Mouse (Mus musculus) fibroblast of lung, adult 2 months (primary cell): ENCODE data around the gene Hck.
A peak's percentile ranks its signal among the peaks of the same experiment; 100 is the strongest.

Experiments
- DNase-seq: peaks from one replicate; pipeline ENCODE4 v3.0.0-alpha.2; 2011; ENCODE audit warnings: low read depth

Gene Hck

DNA sequence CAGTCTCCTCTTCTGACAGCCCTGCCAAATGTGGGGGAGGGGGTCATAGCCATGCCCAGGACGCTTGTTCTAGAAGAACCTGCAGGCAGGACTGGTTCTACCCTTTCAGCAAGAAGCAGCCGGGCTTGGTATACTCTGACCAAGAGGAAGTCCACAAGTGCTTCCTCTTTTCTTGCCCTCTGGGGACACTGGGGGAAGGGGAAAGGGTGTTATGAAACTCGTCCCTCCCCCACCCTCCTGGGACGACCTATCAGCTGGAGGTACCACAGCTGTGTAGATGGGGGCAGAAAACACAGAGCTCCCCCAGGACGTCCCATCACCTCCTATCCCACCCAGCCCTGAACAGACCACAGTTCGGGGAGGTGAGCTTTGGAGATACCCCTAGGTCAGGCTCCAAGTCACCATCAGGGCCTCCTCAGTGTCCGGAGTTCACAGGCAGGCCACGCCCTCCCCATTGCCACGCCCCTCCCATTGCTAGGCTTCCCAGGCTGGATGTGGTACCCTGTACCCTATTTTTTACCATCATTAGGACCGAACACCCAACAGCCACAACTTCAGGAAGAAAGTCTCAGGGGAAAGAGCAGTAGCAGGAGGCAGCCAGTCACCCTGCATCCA, 17.6 kb upstream of the Hck start:
- DNase-seq = no peak

DNA sequence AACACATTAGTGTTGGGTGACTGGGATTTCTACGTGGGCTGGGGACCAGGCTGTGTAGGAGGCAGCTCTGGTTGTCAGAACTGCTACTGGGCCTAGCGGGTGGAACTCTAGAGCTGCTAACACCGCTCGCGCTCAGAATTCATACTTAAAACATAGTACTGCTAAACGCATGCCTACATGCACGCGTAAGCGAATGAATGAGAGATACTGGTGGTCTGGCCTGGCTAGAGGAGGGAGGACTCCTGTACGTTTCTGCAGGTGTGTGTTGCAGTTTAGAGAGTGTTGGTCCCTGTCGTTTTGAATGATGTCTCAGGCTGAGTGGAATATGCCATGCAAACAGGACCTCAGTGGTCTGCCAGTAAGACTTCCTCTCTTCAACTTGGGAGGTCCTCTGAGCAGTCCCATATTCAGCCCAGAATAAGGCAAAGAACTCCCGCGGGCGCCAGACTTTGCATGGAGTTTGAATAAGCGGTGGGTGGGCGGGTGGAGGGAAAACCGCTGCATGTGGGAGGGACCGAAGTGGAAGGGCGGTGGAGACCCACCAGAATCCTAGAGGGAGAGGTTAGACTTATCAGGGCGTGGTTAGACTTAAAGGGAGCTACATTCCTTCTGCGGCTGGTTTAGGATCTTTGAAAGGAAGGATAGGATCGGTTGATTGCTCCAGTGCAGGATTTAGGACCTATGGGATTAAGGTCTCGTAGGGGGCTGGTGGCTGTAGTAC, 1.1 kb upstream of the Hck start:
- no peak for DNase-seq

DNA sequence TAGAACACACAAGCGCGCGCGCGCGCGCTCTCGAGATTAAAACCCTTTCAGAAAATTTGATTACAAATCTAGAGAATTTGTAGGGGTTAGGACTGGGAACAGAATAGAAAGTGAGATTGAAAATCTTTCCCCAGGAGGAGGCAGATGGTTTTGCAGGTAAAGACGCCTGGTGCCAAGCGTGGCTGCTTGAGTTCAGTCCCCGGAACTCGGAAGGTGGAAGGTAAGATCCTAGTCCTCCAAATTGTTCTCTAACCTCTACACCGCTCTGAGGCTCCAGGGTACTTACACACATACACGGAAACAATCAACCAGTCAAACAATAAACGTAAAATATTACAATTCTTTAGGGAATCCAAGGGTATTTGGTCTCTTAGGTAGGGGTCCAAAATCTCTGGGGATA, 466 bp upstream of the Hck start:
- DNase-seq = no peak

DNA sequence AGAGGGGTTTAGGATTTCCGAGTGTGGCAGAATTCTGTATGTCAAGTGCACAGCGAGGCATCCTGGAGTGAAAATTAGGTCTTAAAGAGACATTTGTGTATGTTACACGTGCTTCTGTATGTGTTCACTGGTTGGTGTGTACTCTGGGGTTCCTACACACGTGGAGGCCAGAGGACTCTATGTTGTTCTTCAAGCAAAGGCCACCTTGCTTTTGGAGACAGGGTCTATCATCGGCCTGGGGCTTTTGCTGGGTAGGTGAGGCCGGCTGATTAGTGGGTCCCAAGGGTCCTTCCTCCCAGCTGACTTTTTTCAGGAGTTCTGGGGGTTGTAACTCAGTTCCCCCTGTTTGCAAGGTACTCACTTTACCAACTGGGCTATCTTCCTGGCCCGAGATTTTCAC, 1.3 kb downstream of the Hck start:
- DNase-seq = no peak

DNA sequence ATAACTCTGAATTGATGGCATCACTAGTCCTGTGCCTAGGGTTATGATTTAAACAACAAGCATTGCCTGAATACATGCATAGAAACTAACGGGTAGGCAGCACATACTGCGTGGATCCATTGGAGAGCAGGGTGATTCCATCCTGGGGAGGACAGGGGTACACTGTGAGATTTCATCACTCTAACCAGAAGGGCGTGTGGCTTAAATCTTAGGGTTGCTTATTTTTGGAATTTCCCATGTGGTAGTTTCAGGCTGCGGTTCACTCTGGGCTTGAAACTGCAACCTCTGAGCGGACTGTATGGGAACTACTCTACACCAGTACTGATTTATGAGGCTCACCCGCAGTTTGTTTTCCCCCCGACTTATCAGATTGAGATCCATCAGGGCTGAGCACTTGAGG, 3.0 kb downstream of the Hck start:
- DNase-seq = no peak

DNA sequence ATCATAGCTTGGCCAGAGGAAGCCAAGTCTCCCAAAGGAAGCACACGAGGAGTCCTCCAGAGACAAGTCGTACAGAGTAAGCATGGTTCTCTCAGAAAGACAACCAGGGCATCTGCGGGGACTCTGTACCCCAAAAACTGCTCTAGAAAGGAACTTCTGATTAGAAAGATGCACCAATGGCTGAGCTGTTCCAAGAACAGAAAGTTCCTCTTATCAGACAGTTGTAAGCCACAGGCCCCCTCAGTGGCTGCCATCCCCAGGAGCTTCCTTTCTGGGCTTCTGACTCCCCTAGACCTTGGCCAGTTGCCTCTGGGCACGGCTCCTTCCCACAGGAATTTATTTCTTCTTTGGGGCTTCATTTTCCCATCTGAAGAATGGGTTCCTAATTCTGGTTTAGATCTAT, 7.4 kb downstream of the Hck start:
- no peak for DNase-seq

DNA sequence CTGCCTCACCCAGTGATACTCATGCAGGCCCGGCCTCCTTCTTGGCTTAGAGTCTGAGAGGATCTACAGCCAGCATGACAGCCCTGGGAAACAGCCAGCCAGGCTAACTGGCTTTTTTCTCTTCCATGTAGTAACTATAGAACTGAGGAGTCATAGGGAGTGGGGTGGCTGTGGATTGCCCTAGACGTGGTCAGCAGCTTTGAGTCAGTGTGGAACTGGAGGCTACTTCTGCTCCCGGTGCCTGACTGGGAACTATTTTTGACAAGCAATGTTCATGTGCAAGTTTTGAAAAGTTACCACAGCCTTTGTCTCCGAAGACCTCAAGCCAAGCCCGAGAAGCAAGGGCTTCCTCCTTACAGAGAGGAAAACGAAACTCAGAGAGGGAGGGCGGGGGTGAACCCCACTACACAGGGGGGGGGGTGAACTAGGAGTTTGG, 8.8 kb downstream of the Hck start:
- DNase-seq = peak; percentile 81

DNA sequence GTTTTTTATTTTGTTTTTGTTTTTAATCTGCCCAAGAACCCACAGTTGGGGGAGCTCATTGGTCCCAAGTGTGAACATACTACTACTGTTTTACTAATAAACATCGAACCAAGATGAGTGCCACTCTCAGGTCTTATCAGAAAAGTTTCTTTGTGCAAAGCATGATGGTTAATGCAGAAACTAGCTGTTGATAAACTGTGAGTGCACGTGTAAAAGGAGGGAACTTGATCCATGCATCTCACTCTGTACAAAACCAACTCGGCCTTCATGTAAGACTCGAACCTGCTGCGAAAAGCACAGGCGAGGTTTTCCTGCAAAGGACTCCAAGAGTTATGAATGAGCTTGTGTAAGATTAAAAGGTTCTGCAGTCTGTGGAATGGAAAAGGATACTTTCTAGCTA, 11.2 kb downstream of the Hck start:
- no peak for DNase-seq

DNA sequence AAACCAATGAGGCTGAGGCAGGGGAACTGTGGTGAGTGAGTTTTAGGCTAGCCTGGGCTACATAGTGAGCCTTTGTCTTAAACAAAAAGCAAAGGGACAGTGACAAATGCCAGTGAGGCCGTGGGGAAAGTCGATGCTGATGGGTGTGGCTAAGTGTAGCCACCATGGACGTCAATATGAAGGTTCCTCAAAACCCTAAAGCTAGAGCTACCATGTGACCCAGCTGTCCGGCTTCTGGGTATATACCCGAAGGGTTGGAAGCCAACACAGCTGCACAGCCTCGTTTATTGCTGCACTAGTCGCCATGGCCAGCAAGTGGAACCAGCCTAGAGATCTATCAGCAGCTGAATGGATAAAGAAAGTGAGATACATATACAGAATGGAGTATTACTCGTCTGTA, 11.9 kb downstream of the Hck start:
- no peak for DNase-seq

DNA sequence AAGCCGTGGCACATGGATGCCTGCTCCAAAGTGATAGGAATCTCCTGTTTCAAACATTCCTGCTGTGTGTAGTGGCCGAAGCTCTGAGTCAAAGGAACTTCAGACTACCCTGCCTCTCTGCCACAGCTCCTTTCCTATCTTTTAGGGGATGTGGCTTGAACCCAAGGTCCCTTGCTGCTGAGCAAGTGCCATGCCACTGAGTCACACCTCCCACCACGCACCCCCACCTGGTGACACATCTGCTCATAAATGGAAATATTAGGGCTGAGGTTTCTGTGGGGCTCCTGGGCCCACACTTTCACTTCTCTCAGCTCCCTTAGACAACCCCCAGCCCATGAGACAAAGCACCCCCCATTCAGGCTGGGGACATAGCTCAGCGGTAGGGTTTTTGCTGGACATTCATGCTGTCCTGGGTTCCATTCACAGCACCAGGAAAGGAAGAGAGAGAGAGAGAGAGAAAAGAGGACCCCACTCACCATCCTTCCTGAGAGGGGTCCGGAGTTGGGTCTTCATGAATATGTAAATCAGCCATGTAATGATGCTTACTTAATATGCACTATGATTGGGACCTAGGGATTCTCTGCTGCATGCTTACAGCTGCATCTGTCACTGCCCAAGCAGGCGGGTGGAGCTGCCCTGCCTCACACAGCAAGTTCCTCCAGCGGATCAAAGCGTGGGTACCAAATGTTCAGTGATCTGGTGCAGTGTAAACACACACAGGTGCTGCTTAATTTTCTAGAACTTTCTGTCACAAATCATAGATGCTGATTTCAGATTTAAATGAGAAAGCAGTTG, 13.8 kb downstream of the Hck start:
- no peak for DNase-seq

DNA sequence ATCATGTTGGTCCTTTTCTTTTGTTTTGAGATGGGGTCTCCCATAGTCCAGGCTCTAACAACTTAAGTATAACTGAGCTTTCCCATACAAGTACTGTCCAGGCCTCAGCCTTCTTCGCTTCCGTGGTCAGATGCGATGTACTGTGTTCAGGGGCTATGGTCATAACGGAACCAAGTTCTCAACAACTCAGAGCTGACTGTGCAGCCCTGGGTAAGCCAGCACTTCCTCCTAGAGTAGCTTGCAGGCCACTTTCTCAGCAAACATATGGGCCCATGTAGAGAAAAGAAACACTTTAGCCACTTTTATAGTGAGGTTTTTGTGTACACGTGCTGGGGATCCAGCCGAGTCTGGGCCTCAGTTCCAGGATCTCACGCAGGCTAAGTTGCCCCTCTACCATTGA, 14.4 kb downstream of the Hck start:
- no peak for DNase-seq

DNA sequence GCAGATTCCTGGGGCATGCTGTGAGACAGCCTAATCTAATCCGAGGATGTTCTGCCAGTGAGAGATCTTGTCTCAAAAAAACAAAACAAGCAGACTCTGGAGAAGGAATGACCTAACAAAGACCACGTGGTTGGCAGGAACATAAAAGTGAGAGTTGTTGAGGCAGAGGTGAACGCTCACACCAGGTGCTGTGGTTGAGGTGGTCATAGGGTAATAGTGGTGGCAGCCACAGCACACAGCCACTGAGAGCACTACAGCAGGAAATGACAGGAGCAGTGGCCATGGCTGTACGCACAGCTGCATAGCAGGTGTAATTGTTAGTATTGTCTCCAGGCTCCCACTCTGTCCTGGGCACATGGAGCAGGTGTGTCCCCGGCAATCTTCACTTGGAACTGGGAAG, 17.6 kb downstream of the Hck start:
- no peak for DNase-seq

DNA sequence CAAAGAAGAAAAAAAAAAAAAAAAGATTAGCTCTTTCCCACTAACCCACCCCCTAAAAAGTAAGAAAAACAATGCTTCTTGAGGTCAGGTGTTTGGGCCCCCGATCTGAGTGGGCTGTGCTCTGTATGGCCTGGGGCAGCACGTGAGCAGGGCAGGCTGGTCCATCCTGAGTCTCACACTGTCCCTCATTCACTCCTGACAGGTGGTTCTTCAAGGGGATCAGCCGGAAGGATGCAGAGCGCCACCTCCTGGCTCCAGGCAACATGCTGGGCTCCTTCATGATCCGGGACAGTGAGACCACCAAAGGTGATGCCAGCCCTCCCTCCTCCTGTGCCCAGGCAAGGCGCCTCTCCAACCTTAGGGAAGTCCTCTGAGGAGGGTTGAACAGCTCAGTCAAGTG, 22.8 kb downstream of the Hck start:
- no peak for DNase-seq

DNA sequence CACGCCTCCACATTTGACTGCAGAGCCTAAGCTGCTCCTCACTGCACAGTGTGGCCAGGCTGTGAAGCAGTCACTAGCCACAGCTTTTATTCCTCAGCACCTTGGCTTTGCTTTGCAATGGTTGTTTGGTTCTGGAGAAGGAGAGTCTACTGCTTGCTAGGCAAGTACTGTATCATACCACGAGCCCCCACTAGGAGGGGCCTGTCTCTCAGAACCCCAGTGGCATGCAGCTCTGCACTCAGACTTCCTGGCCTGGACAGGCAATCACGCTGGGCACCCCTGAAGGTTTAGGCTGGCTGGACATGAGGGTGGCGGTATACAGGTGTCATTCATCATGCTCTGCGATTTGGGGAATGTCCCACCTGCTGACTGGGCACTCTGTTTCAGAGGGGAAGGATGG, 26.0 kb downstream of the Hck start:
- DNase-seq = no peak

DNA sequence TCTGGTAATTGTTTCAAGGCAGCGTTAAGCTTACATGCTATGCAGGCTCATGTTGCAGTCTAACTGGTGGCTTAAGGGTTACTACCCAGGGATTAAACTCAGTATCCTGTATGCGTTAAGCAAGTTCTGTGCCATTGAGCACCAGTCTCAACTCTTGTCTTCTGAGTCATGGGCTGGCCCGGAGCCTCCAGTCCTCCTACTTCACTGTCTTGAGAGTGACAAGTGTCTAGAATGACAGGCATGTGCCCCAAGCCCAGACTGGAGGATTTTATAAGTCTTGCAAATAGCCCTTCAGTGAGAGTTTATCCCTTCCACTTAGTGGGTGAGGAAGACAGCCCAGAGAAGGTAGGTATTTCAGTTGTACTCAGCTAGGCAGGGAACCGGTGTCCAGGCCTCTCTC, 27.9 kb downstream of the Hck start:
- no peak for DNase-seq

DNA sequence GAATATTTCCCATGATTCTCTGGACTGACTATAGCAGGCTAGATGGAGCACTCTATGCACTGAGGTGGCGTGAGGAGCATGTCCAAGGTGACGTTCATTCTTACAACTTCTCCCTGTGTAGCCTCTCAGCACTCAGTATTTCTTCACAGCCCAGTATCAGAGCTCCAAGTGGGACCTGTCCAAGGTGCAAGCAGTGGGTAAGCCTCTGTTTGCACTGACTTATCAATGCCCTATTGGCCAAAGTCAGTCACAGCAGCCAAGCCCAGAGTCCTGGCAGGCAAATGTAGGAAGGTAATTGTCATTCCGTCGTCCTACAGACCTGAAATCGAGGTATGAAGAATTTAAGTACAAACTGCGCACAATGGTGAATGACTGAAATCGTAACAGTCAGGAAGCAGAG, 30.9 kb downstream of the Hck start:
- DNase-seq = no peak

DNA sequence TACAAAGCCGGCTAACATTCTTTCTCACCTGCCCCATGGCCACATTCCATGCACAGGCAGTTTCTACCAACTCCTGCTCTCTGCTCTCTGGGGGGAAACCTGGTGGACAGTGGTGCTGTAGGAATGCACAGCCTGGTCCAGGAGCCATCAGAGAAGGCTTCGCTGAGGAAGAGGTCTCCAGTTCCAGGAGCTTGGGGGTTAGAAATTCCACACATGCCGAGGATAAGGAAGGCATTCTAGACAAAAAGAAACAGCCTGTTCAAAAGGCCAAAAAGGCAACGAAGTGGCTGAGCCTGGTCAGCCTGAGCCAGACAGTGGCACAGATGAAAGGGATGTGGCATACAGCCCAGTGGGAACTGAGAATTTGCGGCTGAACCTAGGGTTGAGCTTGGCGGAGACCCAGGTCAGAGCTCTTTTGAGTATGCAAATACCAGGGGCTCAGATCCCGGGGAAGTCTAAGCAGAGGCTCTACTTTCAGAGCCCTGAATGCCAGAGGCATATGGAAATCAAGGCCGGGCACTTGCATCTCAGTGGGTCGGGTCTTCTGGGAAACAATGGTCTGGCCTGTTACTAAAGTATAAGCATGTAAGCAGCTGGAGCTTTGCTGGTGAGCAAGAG, 31.8 kb downstream of the Hck start:
- DNase-seq = peak; percentile 95

DNA sequence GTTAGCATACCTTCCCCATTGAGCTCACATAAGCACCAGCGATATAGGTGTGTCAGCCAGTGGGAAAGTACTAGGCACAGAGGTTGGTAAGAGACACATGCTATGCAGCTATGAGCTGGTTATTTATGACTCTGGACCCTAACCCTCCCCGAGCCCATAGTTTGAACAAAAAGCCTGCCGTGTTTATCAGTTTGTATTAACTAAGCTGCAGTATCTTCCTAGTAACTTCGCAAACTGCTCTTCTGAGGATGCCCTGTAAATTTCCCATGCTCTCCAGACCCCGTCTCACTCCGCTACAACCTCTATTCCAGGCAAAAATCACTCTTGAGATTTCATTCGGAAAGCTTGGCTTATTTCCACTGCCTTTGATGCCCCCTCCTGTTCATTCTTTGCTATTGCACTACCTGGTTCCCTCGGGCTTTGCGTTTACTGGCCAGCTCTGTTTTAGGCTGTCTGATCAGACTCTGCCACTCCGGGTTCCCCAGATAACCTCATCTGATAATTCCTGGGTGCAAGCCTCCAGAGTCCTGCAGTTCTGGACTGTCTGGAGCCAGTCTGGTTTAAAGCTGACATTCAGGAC, 34.4 kb downstream of the Hck start:
- DNase-seq = peak; percentile 36

DNA sequence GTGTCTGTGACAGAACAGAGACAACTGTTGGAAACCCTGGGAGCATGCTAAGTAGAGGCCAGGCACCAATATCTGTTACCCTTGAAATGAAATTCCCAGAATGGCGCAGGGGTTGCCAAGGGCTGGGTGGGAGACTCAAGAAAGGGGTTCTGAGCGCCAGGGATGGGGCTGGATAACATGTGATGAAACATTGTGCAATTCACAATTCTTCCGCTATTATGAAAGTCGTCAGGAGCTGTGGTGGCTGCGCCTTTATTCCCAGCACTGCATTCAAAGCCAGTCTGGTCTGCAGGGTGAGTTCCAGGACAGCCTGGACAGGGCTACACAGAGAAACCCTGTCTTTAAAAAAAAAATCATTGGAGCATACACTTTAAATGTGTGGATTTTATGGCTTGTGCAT, 37.1 kb downstream of the Hck start:
- no peak for DNase-seq

DNA sequence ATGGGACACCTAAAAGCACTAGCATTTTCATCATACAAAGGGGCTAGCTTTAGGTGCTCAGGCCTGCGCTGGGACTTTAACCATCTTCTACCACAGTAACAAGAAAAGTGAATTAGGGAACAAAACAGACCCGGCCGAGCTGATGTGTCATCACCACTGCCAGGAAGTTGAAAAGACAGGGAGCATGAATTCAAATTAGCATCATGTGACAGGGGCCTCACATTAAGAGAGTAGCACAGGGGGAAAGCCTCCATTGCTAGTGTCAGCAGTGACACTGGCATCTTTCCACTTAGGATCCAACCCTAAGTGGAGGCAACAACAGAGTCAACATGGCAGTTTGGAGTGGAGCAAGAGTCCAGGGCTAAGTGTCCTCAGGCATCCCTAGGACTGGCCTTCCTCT, 39.0 kb downstream of the Hck start:
- no peak for DNase-seq

DNA sequence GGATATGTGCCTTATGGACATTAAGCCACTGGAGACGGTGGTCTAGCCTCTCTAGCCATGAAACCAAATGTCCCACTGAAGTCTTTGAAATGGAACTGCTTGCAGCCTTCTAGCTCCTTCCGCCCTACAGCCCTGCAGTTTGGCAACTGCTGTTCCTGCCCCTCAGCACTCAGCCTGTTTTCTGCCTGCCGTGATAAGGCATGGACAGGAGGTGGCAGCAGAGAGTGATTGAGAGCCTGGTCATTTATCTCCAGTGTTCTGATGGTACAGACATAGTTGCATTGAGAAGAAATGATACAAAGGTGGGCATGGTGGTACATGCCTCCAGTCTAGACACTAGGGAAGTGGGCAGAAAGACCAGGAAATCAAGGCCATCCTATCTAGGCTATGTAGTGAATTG, 39.4 kb downstream of the Hck start:
- DNase-seq = no peak

DNA sequence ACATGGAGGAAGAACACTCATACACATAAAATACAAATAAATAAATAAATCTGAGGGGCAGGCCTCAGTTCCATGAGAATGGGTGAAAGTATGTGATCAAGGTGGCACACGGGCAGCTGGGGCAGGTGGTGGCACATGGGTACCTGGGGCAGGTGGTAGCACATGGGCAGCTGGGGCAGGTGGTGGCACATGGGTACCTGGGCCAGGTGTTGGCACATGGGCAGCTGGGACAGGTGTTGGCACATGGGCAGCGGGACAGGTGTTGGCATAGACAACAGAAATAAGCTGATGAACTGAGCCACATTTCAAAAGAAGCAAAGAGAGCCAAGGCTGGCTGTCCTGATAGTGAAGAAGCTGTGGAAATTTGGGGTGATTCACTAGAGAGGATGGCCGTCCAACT, 41.5 kb downstream of the Hck start:
- no peak for DNase-seq

DNA sequence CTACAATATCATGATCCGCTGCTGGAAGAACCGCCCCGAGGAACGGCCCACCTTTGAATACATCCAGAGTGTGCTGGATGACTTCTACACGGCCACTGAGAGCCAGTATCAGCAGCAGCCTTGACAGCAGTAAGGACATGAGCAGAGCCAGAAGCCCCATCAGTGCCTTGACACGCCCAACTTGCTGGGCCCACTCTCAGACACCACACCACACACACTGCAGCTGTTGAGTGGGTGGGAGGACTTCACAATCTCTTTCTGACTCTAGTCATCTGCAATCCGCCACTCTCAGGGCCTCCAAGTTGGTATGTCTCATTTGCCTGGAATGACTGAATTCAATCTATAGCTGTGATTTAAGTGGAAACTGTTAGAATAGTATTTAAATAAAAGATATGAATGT, 42.8 kb downstream of the Hck start:
- DNase-seq = no peak
